Mouse (Mus musculus): ENCODE results near the gene Gtf2f2. TPM values are rescaled to one million over a fixed set of nuclear protein-coding genes. Genes with fewer than 3 reads are reported as not detected.

Gene Gtf2f2
- polyA plus RNA-seq, 1 experiment from 2014 or later, result 16.1 TPM

GRCm38 (mm10) chr14:75986878-75987483 is 23.7 kb downstream of the Gtf2f2 start:
- H3K4me2 ChIP-seq (ENCODE audit: low read depth, low read length), result no peak overlapping the region
- H3K36me3 ChIP-seq (replicated peaks; ENCODE audit: insufficient read depth, low read length), result no peaks in the 10 kb centered on the region; the same call in 1 of the 2 replicates
- 75% methylated on average over 7 of the region's 7 CpGs for WGBS (ENCODE audit: insufficient replicate concordance)
- TF ChIP-seq CTCF (IDR thresholded peaks at IDR 0.05; ENCODE audit: low read depth) (no peak), EP300 (IDR thresholded peaks at IDR 0.05; ENCODE audit: low read depth) (no peak)
- DNase-seq, result no peak
- no peak overlapping the region for H3K4me3 ChIP-seq (ENCODE audit: low read depth, low read length)
- no peaks in the 10 kb centered on the region for H3K4me1 ChIP-seq (ENCODE audit: insufficient read depth)
- no peak for ATAC-seq
- H3K9me3 ChIP-seq (ENCODE audit: low read length), result no peaks in the 10 kb centered on the region
- H3K9ac ChIP-seq (replicated peaks), result no peak overlapping the region
- H3K27me3 ChIP-seq (ENCODE audit: insufficient read depth, low read length), result no peaks in the 10 kb centered on the region
- no peak overlapping the region for H3K27ac ChIP-seq (ENCODE audit: low read depth)

DNA sequence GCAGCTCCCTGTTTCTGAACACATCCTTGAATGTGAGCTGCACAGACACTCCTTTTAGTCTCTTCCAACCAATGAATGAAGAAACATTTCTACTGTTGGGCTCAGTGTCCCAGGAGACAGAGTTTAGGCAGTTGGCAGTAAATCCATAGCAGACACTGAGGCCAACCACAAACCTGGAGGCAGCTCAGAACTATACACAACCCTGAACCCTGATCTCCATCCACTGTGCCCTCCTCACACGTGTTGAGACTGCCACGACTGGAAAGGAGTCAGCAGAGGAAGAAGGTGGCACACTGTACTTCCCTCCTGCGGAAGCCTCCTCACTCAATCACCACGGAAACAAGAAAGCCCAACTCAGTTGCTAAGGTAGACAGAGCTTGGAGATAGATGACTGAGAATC is 25.6 kb downstream of the Gtf2f2 start:
- H3K36me3 ChIP-seq (replicated peaks; ENCODE audit: insufficient read depth, low read length), result no peaks in the 10 kb centered on the region; the same call in 1 of the 2 replicates
- no peak overlapping the region for H3K9ac ChIP-seq (replicated peaks)
- H3K9me3 ChIP-seq (ENCODE audit: low read length), result no peaks in the 10 kb centered on the region
- H3K27me3 ChIP-seq (ENCODE audit: insufficient read depth, low read length), result no peaks in the 10 kb centered on the region
- no peak overlapping the region for H3K4me2 ChIP-seq (ENCODE audit: low read depth, low read length)
- H3K4me1 ChIP-seq (ENCODE audit: insufficient read depth), result no peaks in the 10 kb centered on the region
- no peak overlapping the region for H3K4me3 ChIP-seq (ENCODE audit: low read depth, low read length)
- 35% methylated on average over 4 of the region's 4 CpGs for WGBS (ENCODE audit: insufficient replicate concordance)
- DNase-seq (no peak), ATAC-seq (no peak)
- no peak for TF ChIP-seq CTCF (IDR thresholded peaks at IDR 0.05; ENCODE audit: low read depth)
- no peak for TF ChIP-seq EP300 (IDR thresholded peaks at IDR 0.05; ENCODE audit: low read depth)
- H3K27ac ChIP-seq (ENCODE audit: low read depth), result no peak overlapping the region

DNA sequence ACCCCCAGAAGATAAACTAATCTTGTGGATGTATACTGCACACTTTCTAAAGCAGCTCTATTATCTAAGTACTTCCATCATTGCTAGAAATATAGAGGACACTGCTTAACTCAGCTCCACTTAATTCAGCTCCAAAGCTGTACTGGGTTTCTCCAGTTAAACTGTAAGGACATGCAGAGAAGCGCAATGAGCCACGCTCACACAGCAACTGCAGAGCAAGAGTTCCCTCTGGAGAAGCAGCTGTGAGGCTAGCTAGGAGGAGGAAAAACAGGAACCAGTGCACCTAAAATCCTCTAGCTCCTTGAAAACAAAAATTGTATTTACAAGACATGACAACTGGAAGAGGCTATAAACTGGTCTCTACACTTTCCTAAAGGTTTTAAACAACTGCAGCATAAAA is 26.8 kb downstream of the Gtf2f2 start:
- TF ChIP-seq EP300 (IDR thresholded peaks at IDR 0.05; ENCODE audit: low read depth) (no peak), CTCF (IDR thresholded peaks at IDR 0.05; ENCODE audit: low read depth) (no peak)
- no peak overlapping the region for H3K4me3 ChIP-seq (ENCODE audit: low read depth, low read length)
- DNase-seq (no peak), ATAC-seq (no peak)
- no peaks in the 10 kb centered on the region for H3K27me3 ChIP-seq (ENCODE audit: insufficient read depth, low read length)
- H3K9me3 ChIP-seq (ENCODE audit: low read length), result no peaks in the 10 kb centered on the region
- no peaks in the 10 kb centered on the region; the same call in 1 of the 2 replicates for H3K36me3 ChIP-seq (replicated peaks; ENCODE audit: insufficient read depth, low read length)
- no peak overlapping the region for H3K9ac ChIP-seq (replicated peaks)
- H3K27ac ChIP-seq (ENCODE audit: low read depth), result no peak overlapping the region
- H3K4me1 ChIP-seq (ENCODE audit: insufficient read depth), result no peaks in the 10 kb centered on the region
- WGBS (ENCODE audit: insufficient replicate concordance), result 91% methylated on average over 2 of the region's 2 CpGs
- no peak overlapping the region for H3K4me2 ChIP-seq (ENCODE audit: low read depth, low read length)

- no peak overlapping the region for H3K27ac ChIP-seq (ENCODE audit: low read depth)
- H3K4me3 ChIP-seq (ENCODE audit: low read depth, low read length), result no peak overlapping the region
- no peaks in the 10 kb centered on the region for H3K27me3 ChIP-seq (ENCODE audit: insufficient read depth, low read length)
- no peak overlapping the region for H3K9ac ChIP-seq (replicated peaks)
- 0 out of 2 replicates have a peak, but pooled peaks cover 3% of the 10 kb centered on the region for H3K36me3 ChIP-seq (replicated peaks; ENCODE audit: insufficient read depth, low read length)
- no peak for TF ChIP-seq CTCF (IDR thresholded peaks at IDR 0.05; ENCODE audit: low read depth)
- no peak for TF ChIP-seq EP300 (IDR thresholded peaks at IDR 0.05; ENCODE audit: low read depth)
- H3K4me2 ChIP-seq (ENCODE audit: low read depth, low read length), result no peak overlapping the region
- ATAC-seq, result no peak
- DNase-seq, result no peak
- H3K4me1 ChIP-seq (ENCODE audit: insufficient read depth), result no peaks in the 10 kb centered on the region
- H3K9me3 ChIP-seq (ENCODE audit: low read length), result no peaks in the 10 kb centered on the region
- 92% methylated on average over 3 of the region's 3 CpGs for WGBS (ENCODE audit: insufficient replicate concordance)
Measured at GRCm38 (mm10) chr14:75981231-75981630, 29.4 kb downstream of the Gtf2f2 start.

DNA sequence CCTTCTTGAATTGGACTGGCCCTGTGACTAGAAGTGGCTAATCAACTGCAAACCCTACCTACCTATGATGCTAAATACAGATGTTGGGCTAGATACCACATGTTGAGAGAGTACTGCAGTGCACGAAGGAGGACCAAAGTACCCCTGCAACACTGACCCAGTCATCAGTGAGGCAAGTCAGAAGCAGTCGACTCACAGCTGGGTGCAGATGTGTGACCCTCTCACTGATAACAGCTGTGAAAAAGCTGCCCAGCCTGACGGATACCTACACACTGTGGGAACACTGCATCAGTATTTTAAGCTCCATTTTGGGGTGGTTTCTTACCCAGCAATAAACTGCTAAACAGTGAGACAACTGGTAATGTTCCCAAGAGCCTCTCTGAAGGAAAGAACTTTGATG is 34.6 kb downstream of the Gtf2f2 start:
- H3K9me3 ChIP-seq (ENCODE audit: low read length), result no peaks in the 10 kb centered on the region
- TF ChIP-seq CTCF (IDR thresholded peaks at IDR 0.05; ENCODE audit: low read depth), result no peak
- no peak overlapping the region for H3K27ac ChIP-seq (ENCODE audit: low read depth)
- H3K4me1 ChIP-seq (ENCODE audit: insufficient read depth), result no peaks in the 10 kb centered on the region
- ATAC-seq (peak; percentile 41; the same call in 1 of the 2 replicates), DNase-seq (no peak)
- H3K27me3 ChIP-seq (ENCODE audit: insufficient read depth, low read length), result no peaks in the 10 kb centered on the region
- no peak overlapping the region for H3K4me2 ChIP-seq (ENCODE audit: low read depth, low read length)
- no peak overlapping the region for H3K4me3 ChIP-seq (ENCODE audit: low read depth, low read length)
- WGBS (ENCODE audit: insufficient replicate concordance), result 46% methylated on average over 3 of the region's 3 CpGs
- no peak overlapping the region for H3K9ac ChIP-seq (replicated peaks)
- H3K36me3 ChIP-seq (replicated peaks; ENCODE audit: insufficient read depth, low read length), result 0 out of 2 replicates have a peak, but pooled peaks cover 3% of the 10 kb centered on the region

- Histone ChIP-seq H3K4me3 (ENCODE audit: low read depth, low read length) (no peak overlapping the region), H3K36me3 (replicated peaks; ENCODE audit: insufficient read depth, low read length) (no peaks in the 10 kb centered on the region), H3K4me2 (ENCODE audit: low read depth, low read length) (no peak overlapping the region), H3K27ac (ENCODE audit: low read depth) (no peak overlapping the region), H3K9me3 (ENCODE audit: low read length) (no peaks in the 10 kb centered on the region), H3K27me3 (ENCODE audit: insufficient read depth, low read length) (no peaks in the 10 kb centered on the region), H3K4me1 (ENCODE audit: insufficient read depth) (no peaks in the 10 kb centered on the region), H3K9ac (replicated peaks) (no peak overlapping the region)
- DNase-seq (no peak), ATAC-seq (no peak)
- WGBS (ENCODE audit: insufficient replicate concordance), result 76% methylated on average over 5 of the region's 5 CpGs
- TF ChIP-seq CTCF (IDR thresholded peaks at IDR 0.05; ENCODE audit: low read depth) (no peak), EP300 (IDR thresholded peaks at IDR 0.05; ENCODE audit: low read depth) (no peak)
Measured at GRCm38 (mm10) chr14:75967291-75967690, 43.4 kb downstream of the Gtf2f2 start.

Measured in liver, postnatal 0 days (tissue).